In genomic region chr8:124810056-124810610, GRCm38 (mm10) we compare ENCODE assay signal across 10 mouse cellular contexts. TPM values are rescaled to one million over a fixed set of nuclear protein-coding genes. Genes with fewer than 3 reads are reported as not detected.
DNase-seq lines count a peak whose midpoint lies in the region; ATAC-seq and TF ChIP-seq lines count a peak whose summit lies in the region.
"Had no signal": no experiment of that assay in that cellular context is flagged by ENCODE, and none has a peak within 500 bp of the region (broad histone marks: within the 10 kb centered on the region; RNA-seq: fewer than 3 reads in every experiment).

No protein-coding gene starts in this region.

- no peak for TF ChIP-seq EP300 in lung, postnatal 0 days (IDR thresholded peaks at IDR 0.05)

- peak; percentile 50 for TF ChIP-seq CTCF in lung, postnatal 0 days (IDR thresholded peaks at IDR 0.05)

- H3K4me2 ChIP-seq in hindbrain, embryonic 11.5 days (replicated peaks; ENCODE audit: low read depth, low read length) = no peak overlapping the region
- no peak overlapping the region for H3K4me2 ChIP-seq in hindbrain, embryonic 13.5 days
- H3K4me2 ChIP-seq in lung, postnatal 0 days (replicated peaks; ENCODE audit: low read depth, low read length) = no peak overlapping the region

- no peaks in the 10 kb centered on the region for H3K27me3 ChIP-seq in hindbrain, embryonic 11.5 days (ENCODE audit: control insufficient read depth, insufficient read depth, low read length)
- H3K27me3 ChIP-seq in hindbrain, embryonic 13.5 days = peaks cover 3% of the 10 kb centered on the region; the same call in 1 of the 2 replicates
- no peaks in the 10 kb centered on the region for H3K27me3 ChIP-seq in lung, postnatal 0 days (replicated peaks; ENCODE audit: insufficient read depth, low read length)

- no peaks in the 10 kb centered on the region for H3K36me3 ChIP-seq in hindbrain, embryonic 11.5 days (ENCODE audit: control insufficient read depth, insufficient read depth, low read length)
- H3K36me3 ChIP-seq in hindbrain, embryonic 13.5 days = peaks cover 9% of the 10 kb centered on the region
- H3K36me3 ChIP-seq in lung, postnatal 0 days (ENCODE audit: insufficient read depth, low read length) = no peaks in the 10 kb centered on the region

- H3K4me1 ChIP-seq in hindbrain, embryonic 11.5 days (replicated peaks; ENCODE audit: control insufficient read depth, insufficient read depth, low read length) = no peaks in the 10 kb centered on the region
- H3K4me1 ChIP-seq in hindbrain, embryonic 13.5 days (replicated peaks) = peaks cover 21% of the 10 kb centered on the region
- H3K4me1 ChIP-seq in lung, postnatal 0 days (ENCODE audit: insufficient read depth, low read depth, low read length) = no peaks in the 10 kb centered on the region

- no peak overlapping the region for H3K27ac ChIP-seq in hindbrain, embryonic 11.5 days (ENCODE audit: low read depth, low read length)
- H3K27ac ChIP-seq in hindbrain, embryonic 13.5 days = no peak overlapping the region
- no peak overlapping the region for H3K27ac ChIP-seq in lung, postnatal 0 days (ENCODE audit: low read length)

- H3K9ac ChIP-seq in hindbrain, embryonic 11.5 days (ENCODE audit: low read depth, low read length) = no peak overlapping the region
- no peak overlapping the region for H3K9ac ChIP-seq in hindbrain, embryonic 13.5 days
- H3K9ac ChIP-seq in lung, postnatal 0 days (replicated peaks; ENCODE audit: low read depth) = no peak overlapping the region

- no peak for ATAC-seq in hindbrain, embryonic 11.5 days (ENCODE audit: low FRiP score)
- no peak for ATAC-seq in hindbrain, embryonic 13.5 days (ENCODE audit: low FRiP score)
- ATAC-seq in lung, postnatal 0 days = no peak
- ATAC-seq in megakaryocyte-erythroid progenitor cell, adult 5-6 weeks (replicated peaks; ENCODE audit: low FRiP score, low TSS enrichment, poor library complexity, severe bottlenecking) = peak; percentile 63; the same call in 1 of the 2 replicates
- ATAC-seq in granulocyte monocyte progenitor cell, adult 5-6 weeks (replicated peaks; ENCODE audit: poor library complexity, severe bottlenecking) = no peak

- H3K9me3 ChIP-seq in hindbrain, embryonic 11.5 days (ENCODE audit: control insufficient read depth, low read length) = no peaks in the 10 kb centered on the region
- H3K9me3 ChIP-seq in hindbrain, embryonic 13.5 days = no peaks in the 10 kb centered on the region
- no peaks in the 10 kb centered on the region for H3K9me3 ChIP-seq in lung, postnatal 0 days (ENCODE audit: low read length)

- DNase-seq in adrenal gland, postnatal 14 days = peak; percentile 43
- DNase-seq in adrenal gland, adult 2 months = no peak
- peak; percentile 22 for DNase-seq in hindbrain, embryonic 11.5 days (ENCODE audit: low spot score)
- DNase-seq in lung, postnatal 0 days (ENCODE audit: low spot score) = no peak
- DNase-seq in lung, postnatal 25 days (ENCODE audit: low spot score) = no peak
- DNase-seq: gastrocnemius, postnatal 25 days had no signal

- no peak overlapping the region for H3K4me3 ChIP-seq in hindbrain, embryonic 11.5 days (ENCODE audit: low read depth, low read length)
- no peak overlapping the region for H3K4me3 ChIP-seq in hindbrain, embryonic 13.5 days
- H3K4me3 ChIP-seq in lung, postnatal 0 days (ENCODE audit: low read depth, low read length) = no peak overlapping the region
- H3K4me3 ChIP-seq: megakaryocyte, embryonic 14.5 days had no signal

- WGBS in hindbrain, embryonic 11.5 days = 71% methylated on average over 5 of the region's 5 CpGs
- WGBS in hindbrain, embryonic 13.5 days = 69% methylated on average over 5 of the region's 5 CpGs
- 55% methylated on average over 5 of the region's 5 CpGs for WGBS in lung, postnatal 0 days

RNA-seq across cellular contexts. Expression of gene Trim67, which starts 17.2 kb away (rescaled TPM):
- 4.7 and 5.4 TPM in 2 replicates for total RNA-seq in adrenal gland, postnatal 14 days (2021)
- total RNA-seq in adrenal gland, adult 2 months (2021) = 1 to 10 TPM; 1.4 to 3.5 TPM
- 0.52 and 1.0 TPM in 2 replicates for polyA plus RNA-seq in adrenal gland, adult 2 months (2012; rRNA removed)
- polyA plus RNA-seq in hindbrain, embryonic 11.5 days (2014; fragmentation: Nextera tagmentation; extraction: Ambion mirVana) = 6.5 and 7.3 TPM in 2 replicates
- polyA plus RNA-seq in hindbrain, embryonic 13.5 days (2015; fragmentation: Nextera tagmentation; extraction: Ambion mirVana) = 20.5 and 20.6 TPM in 2 replicates
- 1.5 and 1.7 TPM in 2 replicates for polyA plus RNA-seq in lung, postnatal 0 days (2015; fragmentation: Nextera tagmentation; extraction: Ambion mirVana)
- total RNA-seq in megakaryocyte-erythroid progenitor cell, adult 5-6 weeks (2014; fragmentation: Nextera tagmentation) = not detected in 2 replicates
- not detected in 2 replicates for total RNA-seq in megakaryocyte-erythroid progenitor cell, adult 5-6 weeks (2017)
- not detected in 2 replicates for total RNA-seq in granulocyte monocyte progenitor cell, adult 5-6 weeks (2014; fragmentation: Nextera tagmentation)
- total RNA-seq in granulocyte monocyte progenitor cell, adult 5-6 weeks (2017) = not detected in 2 replicates

RNA-seq across cellular contexts. Expression of gene Gnpat, which starts 52.7 kb away (rescaled TPM):
- 120 and 127 TPM in 2 replicates for total RNA-seq in adrenal gland, postnatal 14 days (2021)
- 100 to 1,000 TPM in 1 of 2 experiments, 10 to 100 TPM in 1; 81.0 to 108 TPM for total RNA-seq in adrenal gland, adult 2 months (2021)
- 66.9 and 77.8 TPM in 2 replicates for polyA plus RNA-seq in adrenal gland, adult 2 months (2012; rRNA removed)
- polyA plus RNA-seq in hindbrain, embryonic 11.5 days (2014; fragmentation: Nextera tagmentation; extraction: Ambion mirVana) = 110 and 115 TPM in 2 replicates
- 83.6 and 85.0 TPM in 2 replicates for polyA plus RNA-seq in hindbrain, embryonic 13.5 days (2015; fragmentation: Nextera tagmentation; extraction: Ambion mirVana)
- 67.8 and 71.5 TPM in 2 replicates for polyA plus RNA-seq in lung, postnatal 0 days (2015; fragmentation: Nextera tagmentation; extraction: Ambion mirVana)
- total RNA-seq in megakaryocyte-erythroid progenitor cell, adult 5-6 weeks (2014; fragmentation: Nextera tagmentation) = 96.0 and 98.2 TPM in 2 replicates
- 51.5 and 55.6 TPM in 2 replicates for total RNA-seq in megakaryocyte-erythroid progenitor cell, adult 5-6 weeks (2017)
- 116 and 145 TPM in 2 replicates for total RNA-seq in granulocyte monocyte progenitor cell, adult 5-6 weeks (2014; fragmentation: Nextera tagmentation)
- total RNA-seq in granulocyte monocyte progenitor cell, adult 5-6 weeks (2017) = 92.3 and 115 TPM in 2 replicates

RNA-seq across cellular contexts. Expression of gene 2810004N23Rik, which starts 52.8 kb away (rescaled TPM):
- 27.0 and 29.8 TPM in 2 replicates for total RNA-seq in adrenal gland, postnatal 14 days (2021)
- 10 to 100 TPM; 25.9 to 28.0 TPM for total RNA-seq in adrenal gland, adult 2 months (2021)
- polyA plus RNA-seq in adrenal gland, adult 2 months (2012; rRNA removed) = 7.6 and 10.7 TPM in 2 replicates
- 38.8 and 41.6 TPM in 2 replicates for polyA plus RNA-seq in hindbrain, embryonic 11.5 days (2014; fragmentation: Nextera tagmentation; extraction: Ambion mirVana)
- polyA plus RNA-seq in hindbrain, embryonic 13.5 days (2015; fragmentation: Nextera tagmentation; extraction: Ambion mirVana) = 30.4 and 32.1 TPM in 2 replicates
- 18.0 and 18.2 TPM in 2 replicates for polyA plus RNA-seq in lung, postnatal 0 days (2015; fragmentation: Nextera tagmentation; extraction: Ambion mirVana)
- 55.2 and 62.5 TPM in 2 replicates for total RNA-seq in megakaryocyte-erythroid progenitor cell, adult 5-6 weeks (2014; fragmentation: Nextera tagmentation)
- 88.0 and 94.9 TPM in 2 replicates for total RNA-seq in megakaryocyte-erythroid progenitor cell, adult 5-6 weeks (2017)
- total RNA-seq in granulocyte monocyte progenitor cell, adult 5-6 weeks (2014; fragmentation: Nextera tagmentation) = 46.8 and 49.8 TPM in 2 replicates
- total RNA-seq in granulocyte monocyte progenitor cell, adult 5-6 weeks (2017) = 65.8 and 75.4 TPM in 2 replicates

RNA-seq across cellular contexts. Expression of gene Fam89a, which starts 58.5 kb away (rescaled TPM):
- 1.8 TPM in 2 replicates for total RNA-seq in adrenal gland, postnatal 14 days (2021)
- total RNA-seq in adrenal gland, adult 2 months (2021) = under 1 TPM; 0.28 to 0.43 TPM
- 1.0 and 1.6 TPM in 2 replicates for polyA plus RNA-seq in adrenal gland, adult 2 months (2012; rRNA removed)
- 3.9 and 4.3 TPM in 2 replicates for polyA plus RNA-seq in hindbrain, embryonic 11.5 days (2014; fragmentation: Nextera tagmentation; extraction: Ambion mirVana)
- polyA plus RNA-seq in hindbrain, embryonic 13.5 days (2015; fragmentation: Nextera tagmentation; extraction: Ambion mirVana) = 3.1 and 3.2 TPM in 2 replicates
- 3.0 and 3.9 TPM in 2 replicates for polyA plus RNA-seq in lung, postnatal 0 days (2015; fragmentation: Nextera tagmentation; extraction: Ambion mirVana)
- not detected in 2 replicates for total RNA-seq in megakaryocyte-erythroid progenitor cell, adult 5-6 weeks (2014; fragmentation: Nextera tagmentation)
- not detected in 2 replicates for total RNA-seq in megakaryocyte-erythroid progenitor cell, adult 5-6 weeks (2017)
- not detected in 2 replicates for total RNA-seq in granulocyte monocyte progenitor cell, adult 5-6 weeks (2014; fragmentation: Nextera tagmentation)
- total RNA-seq in granulocyte monocyte progenitor cell, adult 5-6 weeks (2017) = not detected in 2 replicates

Comparison
In these comparisons a context has a peak if more than half of its experiments do, and no peak if none do; other contexts are left out.
1. DNase-seq: peak in adrenal gland, postnatal 14 days (single experiment) and hindbrain, embryonic 11.5 days (single experiment); none in adrenal gland, adult 2 months (single experiment), lung, postnatal 0 days (single experiment) and lung, postnatal 25 days (single experiment).